Mouse (Mus musculus): ENCODE results near the gene Slc35d2. TPM values are rescaled to one million over a fixed set of nuclear protein-coding genes. Genes with fewer than 3 reads are reported as not detected.
"Not testable (repeated sequence)": the region's sequence is repeated elsewhere in the genome, so short reads cannot be mapped to it uniquely, and the experiment has no call there.

The Slc35d2 gene
- polyA plus RNA-seq, 1 experiment from 2014 or later, result 8.0 TPM

GRCm38 (mm10) chr13:64053959-64054358 is 75.2 kb downstream of the Slc35d2 start:
- ATAC-seq, result no peak
- Histone ChIP-seq H3K36me3 (ENCODE audit: insufficient read depth, low read length) (no peaks in the 10 kb centered on the region), H3K27me3 (replicated peaks; ENCODE audit: insufficient read depth, low read length) (no peaks in the 10 kb centered on the region), H3K9me3 (ENCODE audit: low read length) (no peaks in the 10 kb centered on the region), H3K4me3 (ENCODE audit: low read depth, low read length) (no peak overlapping the region), H3K27ac (ENCODE audit: low read length) (no peak overlapping the region), H3K4me1 (ENCODE audit: insufficient read depth, low read depth, low read length) (no peaks in the 10 kb centered on the region), H3K9ac (replicated peaks; ENCODE audit: low read depth) (no peak overlapping the region), H3K4me2 (replicated peaks; ENCODE audit: low read depth, low read length) (no peak overlapping the region)
- TF ChIP-seq CTCF (IDR thresholded peaks at IDR 0.05), result no peak
- TF ChIP-seq EP300 (IDR thresholded peaks at IDR 0.05), result no peak
- 31% methylated on average over 1 of the region's 1 CpGs for WGBS
- DNase-seq (ENCODE audit: low spot score), result no peak

GRCm38 (mm10) chr13:64052281-64052680 is 76.9 kb downstream of the Slc35d2 start:
- WGBS, result 67% methylated on average over 2 of the region's 2 CpGs
- H3K9ac ChIP-seq (replicated peaks; ENCODE audit: low read depth); H3K27me3 ChIP-seq (replicated peaks; ENCODE audit: insufficient read depth, low read length); DNase-seq (ENCODE audit: low spot score); H3K4me3 ChIP-seq (ENCODE audit: low read depth, low read length); ATAC-seq; H3K27ac ChIP-seq (ENCODE audit: low read length); H3K4me1 ChIP-seq (ENCODE audit: insufficient read depth, low read depth, low read length); H3K4me2 ChIP-seq (replicated peaks; ENCODE audit: low read depth, low read length); H3K9me3 ChIP-seq (ENCODE audit: low read length); H3K36me3 ChIP-seq (ENCODE audit: insufficient read depth, low read length): not testable (repeated sequence)

- no peaks in the 10 kb centered on the region for H3K9me3 ChIP-seq (ENCODE audit: low read length)
- H3K36me3 ChIP-seq (ENCODE audit: insufficient read depth, low read length), result no peaks in the 10 kb centered on the region
- DNase-seq (ENCODE audit: low spot score), result peak; percentile 41
- TF ChIP-seq EP300 (IDR thresholded peaks at IDR 0.05) (no peak), CTCF (IDR thresholded peaks at IDR 0.05) (peak; percentile 56)
- 70% methylated on average over 4 of the region's 4 CpGs for WGBS
- H3K9ac ChIP-seq (replicated peaks; ENCODE audit: low read depth), result no peak overlapping the region
- no peak overlapping the region for H3K4me2 ChIP-seq (replicated peaks; ENCODE audit: low read depth, low read length)
- no peaks in the 10 kb centered on the region for H3K4me1 ChIP-seq (ENCODE audit: insufficient read depth, low read depth, low read length)
- no peaks in the 10 kb centered on the region for H3K27me3 ChIP-seq (replicated peaks; ENCODE audit: insufficient read depth, low read length)
- no peak for ATAC-seq
- no peak overlapping the region for H3K4me3 ChIP-seq (ENCODE audit: low read depth, low read length)
- H3K27ac ChIP-seq (ENCODE audit: low read length), result no peak overlapping the region
These were observed 78.3 kb downstream of the Slc35d2 start for GRCm38 (mm10) chr13:64050895-64051294.

GRCm38 (mm10) chr13:64049535-64049934 is 79.6 kb downstream of the Slc35d2 start:
- DNase-seq (ENCODE audit: low spot score) (no peak), ATAC-seq (no peak)
- Histone ChIP-seq H3K4me3 (ENCODE audit: low read depth, low read length) (no peak overlapping the region), H3K27ac (ENCODE audit: low read length) (no peak overlapping the region), H3K4me1 (ENCODE audit: insufficient read depth, low read depth, low read length) (no peaks in the 10 kb centered on the region), H3K9ac (replicated peaks; ENCODE audit: low read depth) (no peak overlapping the region), H3K4me2 (replicated peaks; ENCODE audit: low read depth, low read length) (no peak overlapping the region), H3K9me3 (ENCODE audit: low read length) (no peaks in the 10 kb centered on the region), H3K36me3 (ENCODE audit: insufficient read depth, low read length) (no peaks in the 10 kb centered on the region), H3K27me3 (replicated peaks; ENCODE audit: insufficient read depth, low read length) (no peaks in the 10 kb centered on the region)
- TF ChIP-seq CTCF (IDR thresholded peaks at IDR 0.05), result no peak
- no peak for TF ChIP-seq EP300 (IDR thresholded peaks at IDR 0.05)

- 87% methylated on average over 2 of the region's 2 CpGs for WGBS
- Histone ChIP-seq H3K9ac (replicated peaks; ENCODE audit: low read depth) (no peak overlapping the region), H3K9me3 (ENCODE audit: low read length) (no peaks in the 10 kb centered on the region), H3K27ac (ENCODE audit: low read length) (no peak overlapping the region), H3K4me2 (replicated peaks; ENCODE audit: low read depth, low read length) (no peak overlapping the region), H3K4me1 (ENCODE audit: insufficient read depth, low read depth, low read length) (no peaks in the 10 kb centered on the region), H3K36me3 (ENCODE audit: insufficient read depth, low read length) (no peaks in the 10 kb centered on the region), H3K4me3 (ENCODE audit: low read depth, low read length) (no peak overlapping the region), H3K27me3 (replicated peaks; ENCODE audit: insufficient read depth, low read length) (no peaks in the 10 kb centered on the region)
- no peak for DNase-seq (ENCODE audit: low spot score)
- ATAC-seq, result no peak
- no peak for TF ChIP-seq CTCF (IDR thresholded peaks at IDR 0.05)
- TF ChIP-seq EP300 (IDR thresholded peaks at IDR 0.05), result no peak
These were observed 80.7 kb downstream of the Slc35d2 start for GRCm38 (mm10) chr13:64048467-64048866.

Other genes with a start within 250 kb of the Slc35d2 start
- gene Hsd17b3, start 40.1 kb downstream of the Slc35d2 start, polyA plus RNA-seq (2015; fragmentation: Nextera tagmentation; extraction: Ambion mirVana), result not detected in 2 replicates
- 7.6 and 8.4 TPM in 2 replicates for gene Zfp367, start 23.8 kb upstream of the Slc35d2 start, polyA plus RNA-seq (2015; fragmentation: Nextera tagmentation; extraction: Ambion mirVana)
- 16.6 and 18.8 TPM in 2 replicates for gene Habp4, start 32.5 kb upstream of the Slc35d2 start, polyA plus RNA-seq (2015; fragmentation: Nextera tagmentation; extraction: Ambion mirVana)
- 4.7 and 5.3 TPM in 2 replicates for gene Cdc14b, start 145.9 kb upstream of the Slc35d2 start, polyA plus RNA-seq (2015; fragmentation: Nextera tagmentation; extraction: Ambion mirVana)
- 89.2 and 94.2 TPM in 2 replicates for gene Aaed1, start 183.3 kb upstream of the Slc35d2 start, polyA plus RNA-seq (2015; fragmentation: Nextera tagmentation; extraction: Ambion mirVana)
- gene Ctsl, start 241.5 kb upstream of the Slc35d2 start, polyA plus RNA-seq (2015; fragmentation: Nextera tagmentation; extraction: Ambion mirVana), result 251 and 269 TPM in 2 replicates